Mouse (Mus musculus): Measurements from ENCODE around the gene Schip1.

GRCm38 (mm10) chr3:68160760-68161159 is 96.2 kb downstream of the Schip1 start:
- no peak for TF ChIP-seq CTCF (IDR thresholded peaks at IDR 0.05; ENCODE audit: low read depth)
- TF ChIP-seq EP300 (IDR thresholded peaks at IDR 0.05; ENCODE audit: low read depth), result peak; percentile 29; the same call in 1 of the 2 replicates
